Mouse (Mus musculus): ENCODE data around the gene Lmtk2.
A peak's percentile ranks its signal among the peaks of the same experiment; 100 is the strongest.

Gene Lmtk2

DNA sequence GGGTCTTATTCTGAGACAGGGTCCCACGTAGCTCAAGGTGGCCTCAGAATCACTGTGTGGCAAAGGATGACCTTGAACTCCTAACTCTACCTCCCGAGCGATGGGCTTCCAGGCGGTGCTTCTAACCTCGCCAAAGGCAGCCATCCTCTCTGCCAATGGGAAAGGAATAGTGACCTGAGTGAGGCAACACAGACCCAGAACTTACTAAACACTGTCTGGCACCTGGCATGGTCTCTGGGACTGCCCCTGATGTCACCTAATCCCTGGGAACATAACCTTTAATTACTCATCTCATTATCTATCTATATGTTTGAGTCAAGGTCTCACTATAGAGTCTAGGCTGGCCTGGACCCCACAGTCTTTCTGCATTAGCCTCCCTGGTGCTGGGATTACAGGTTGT, 119.7 kb downstream of the Lmtk2 start:
- no peak for DNase-seq

DNA sequence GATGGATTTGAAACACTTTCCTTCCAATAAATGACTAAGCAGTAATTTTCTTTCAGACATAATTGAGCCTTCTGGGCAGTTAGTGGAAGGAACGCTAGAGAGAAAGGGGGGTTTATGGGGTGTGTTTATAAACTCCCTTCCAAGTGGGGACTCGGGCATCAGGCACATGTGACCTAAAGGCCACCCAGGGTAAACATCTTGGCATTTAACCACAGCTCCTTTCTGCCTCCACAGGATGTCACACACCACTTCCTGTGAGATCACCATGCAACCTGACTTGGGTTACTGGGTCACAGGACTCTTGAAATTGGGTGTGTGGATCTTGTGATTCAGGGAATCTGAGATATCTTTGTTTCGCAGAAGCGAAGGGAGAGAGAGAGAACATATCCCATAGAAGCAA, 121.1 kb downstream of the Lmtk2 start:
- DNase-seq = peak; percentile 44 to 60

DNA sequence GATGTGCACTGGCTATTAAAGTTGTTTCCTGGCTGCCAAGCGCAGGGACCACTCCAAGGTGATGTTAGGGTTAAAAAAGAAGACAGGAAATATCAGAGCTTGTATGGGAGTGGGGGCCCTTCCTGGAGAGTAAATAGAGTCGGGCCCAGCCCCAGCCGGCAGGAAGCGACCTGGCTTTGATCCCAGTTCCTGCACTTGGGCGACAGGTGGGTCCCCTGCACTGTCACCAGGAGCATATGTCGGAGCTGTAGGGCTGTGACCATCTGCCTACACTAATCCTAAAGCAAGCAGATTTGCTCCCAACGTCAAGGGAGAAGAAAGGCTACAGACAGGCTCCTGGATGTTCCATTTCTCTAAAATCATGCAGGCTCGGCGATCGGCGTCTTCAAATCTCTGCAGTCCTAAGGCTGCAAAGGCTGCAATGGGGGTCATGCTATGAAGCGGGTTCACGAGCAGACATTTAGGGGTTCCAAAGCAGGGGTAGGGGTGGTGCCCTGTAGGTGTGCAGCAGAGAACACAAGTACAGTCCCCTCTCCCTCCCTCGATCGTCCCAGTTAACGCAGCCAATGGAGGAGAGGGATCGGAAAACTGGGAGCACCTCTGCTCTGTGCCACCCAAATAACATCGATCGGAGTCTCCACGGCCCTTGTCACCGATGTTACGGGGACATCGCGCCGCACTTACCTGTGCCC, 122.7 kb downstream of the Lmtk2 start:
- DNase-seq = peak; percentile 55 to 71

DNA sequence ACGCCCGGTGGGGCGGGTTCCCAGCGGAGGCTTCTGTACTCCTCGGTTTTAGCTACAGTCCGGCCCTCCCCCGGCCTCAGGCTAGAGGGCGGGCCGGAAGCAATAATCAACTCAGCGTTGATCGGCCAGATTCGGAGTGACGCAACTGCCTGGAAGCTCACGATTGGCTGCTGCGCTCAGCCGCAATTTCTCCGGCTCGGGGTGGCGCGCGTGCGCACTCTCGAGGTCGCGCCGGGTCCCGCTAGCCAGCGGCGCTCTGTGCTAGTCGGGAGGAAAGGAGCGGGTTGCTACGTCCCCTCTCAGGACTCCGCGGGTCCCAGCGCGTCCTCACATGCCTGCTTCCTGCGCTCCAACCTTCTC, 123.2 kb downstream of the Lmtk2 start, which contains the start of gene Tecpr1:
TSS of gene Tecpr1 (minus strand) at position 113 of the 360 bp plus-strand sequence.
- peak; percentile 93 to 96 for DNase-seq

DNA sequence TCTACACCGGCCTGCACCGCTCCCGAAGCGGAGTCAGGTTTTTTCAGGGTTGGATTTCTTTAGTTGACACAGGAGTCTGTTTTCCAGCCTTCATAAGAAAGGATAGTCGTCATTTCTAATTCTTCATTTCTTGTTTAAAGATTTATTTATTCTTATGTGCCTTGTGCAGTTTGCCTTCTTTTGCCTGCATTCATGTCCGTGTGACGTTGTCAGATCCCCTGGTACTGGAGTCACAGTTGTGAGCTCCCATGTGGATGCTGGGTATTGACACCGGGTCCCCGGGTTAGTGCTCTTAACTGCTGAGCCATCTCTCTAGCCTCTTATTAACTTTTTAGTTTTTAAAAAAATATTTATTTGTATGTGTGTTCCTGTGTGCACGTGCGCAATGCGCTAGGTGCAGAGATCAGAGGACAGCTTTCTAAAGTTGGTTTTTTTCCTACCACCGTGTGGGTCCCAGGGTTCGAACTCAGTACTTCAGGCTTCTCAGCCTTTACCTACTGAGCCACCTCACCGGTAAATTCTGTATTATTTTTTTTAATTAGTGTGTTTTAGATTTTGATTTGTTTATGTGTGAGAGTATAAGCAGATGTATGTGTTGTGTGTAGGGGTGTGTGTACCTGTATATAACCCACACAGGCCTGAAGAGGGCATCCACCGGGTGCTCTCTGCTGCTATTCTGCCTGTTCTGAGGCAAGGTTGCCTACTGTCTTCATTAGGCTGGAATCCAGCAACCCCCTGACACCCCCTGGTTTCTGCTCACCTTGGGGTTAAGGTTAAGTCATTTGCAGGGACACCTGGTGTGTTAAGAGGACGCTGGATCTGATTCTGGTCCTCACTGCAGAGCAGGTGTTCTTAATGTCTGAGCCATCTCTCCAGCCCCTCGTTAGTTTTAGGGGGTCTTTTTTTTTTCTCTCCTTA, 123.9 kb downstream of the Lmtk2 start:
- no peak for DNase-seq

DNA sequence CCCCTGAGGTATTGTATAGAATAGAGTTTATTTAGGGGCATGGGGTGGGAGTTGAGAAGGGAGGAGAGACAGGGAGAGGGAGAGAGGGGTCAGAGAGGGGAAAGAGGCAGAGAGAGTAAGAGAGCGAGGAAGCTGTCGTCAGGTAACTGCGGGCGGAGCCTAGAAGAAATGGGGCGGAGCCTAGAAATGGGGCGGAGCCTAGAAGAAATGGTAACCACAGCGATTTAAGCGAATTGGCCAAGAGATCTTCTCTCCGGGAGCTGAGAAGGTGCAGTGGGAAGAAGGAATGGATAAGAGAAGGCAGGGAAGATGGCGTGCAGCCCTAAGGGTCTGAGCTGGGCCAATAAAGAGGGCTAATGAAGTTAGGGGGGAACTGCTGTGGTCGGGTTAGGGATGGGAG, 126.0 kb downstream of the Lmtk2 start:
- no peak for DNase-seq

DNA sequence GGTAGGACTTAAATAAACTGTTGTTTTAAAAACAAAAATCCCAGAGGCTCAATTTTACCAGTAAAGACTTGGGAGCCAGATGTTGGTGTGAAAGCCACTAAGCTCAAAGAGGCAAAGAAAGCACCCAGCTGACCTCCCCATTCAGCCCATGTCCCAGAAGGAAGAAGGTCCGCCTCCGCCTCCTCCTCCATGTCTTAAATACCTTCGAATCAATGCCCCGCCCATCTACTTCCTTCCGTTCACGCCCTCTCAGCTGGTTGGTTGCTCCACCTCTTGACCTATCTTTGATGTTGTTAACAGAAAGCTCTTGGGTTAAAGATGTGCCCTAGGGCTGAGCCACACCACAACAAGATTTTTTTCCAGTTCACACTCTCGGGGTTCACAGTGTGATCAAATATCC, 130.0 kb downstream of the Lmtk2 start:
- no peak for DNase-seq

DNA sequence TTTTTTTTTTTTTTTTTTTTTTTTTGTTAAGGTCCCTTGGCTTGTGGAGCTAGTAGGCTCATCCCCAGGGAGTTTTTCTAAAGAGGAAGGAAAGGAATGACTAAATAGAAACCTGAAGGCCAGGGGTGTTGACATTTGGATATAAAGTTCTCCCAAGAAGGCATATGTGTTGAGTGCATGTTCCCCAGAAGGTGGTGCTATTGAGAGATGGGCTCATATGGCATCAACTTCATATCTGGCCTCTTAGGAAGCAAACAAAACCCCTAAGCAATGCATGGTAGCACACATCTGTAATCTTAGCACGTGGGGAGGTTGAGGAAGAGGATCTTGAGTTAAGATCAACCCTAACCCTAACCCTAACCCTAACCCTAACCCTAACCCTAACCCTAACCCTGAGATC, 131.2 kb downstream of the Lmtk2 start:
- DNase-seq = no peak

DNA sequence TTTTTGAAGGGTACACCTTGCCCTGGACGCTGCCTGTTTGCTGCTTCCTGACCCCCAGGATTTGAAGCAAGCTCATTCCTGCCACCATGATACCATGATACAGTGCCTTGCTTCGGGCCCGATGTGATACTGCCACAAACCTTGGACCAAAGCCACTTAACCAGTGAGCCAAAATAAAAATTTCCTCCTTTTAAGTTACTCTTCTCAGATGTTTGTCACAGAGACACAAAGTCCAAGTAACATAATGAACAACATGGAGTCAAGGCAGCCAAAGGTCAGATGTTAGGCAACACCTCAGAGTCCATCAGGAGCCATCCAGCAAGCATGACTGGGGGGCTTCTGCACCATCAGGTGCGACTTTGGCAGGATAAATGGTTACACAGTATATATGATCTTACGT, 132.3 kb downstream of the Lmtk2 start:
- DNase-seq = no peak

DNA sequence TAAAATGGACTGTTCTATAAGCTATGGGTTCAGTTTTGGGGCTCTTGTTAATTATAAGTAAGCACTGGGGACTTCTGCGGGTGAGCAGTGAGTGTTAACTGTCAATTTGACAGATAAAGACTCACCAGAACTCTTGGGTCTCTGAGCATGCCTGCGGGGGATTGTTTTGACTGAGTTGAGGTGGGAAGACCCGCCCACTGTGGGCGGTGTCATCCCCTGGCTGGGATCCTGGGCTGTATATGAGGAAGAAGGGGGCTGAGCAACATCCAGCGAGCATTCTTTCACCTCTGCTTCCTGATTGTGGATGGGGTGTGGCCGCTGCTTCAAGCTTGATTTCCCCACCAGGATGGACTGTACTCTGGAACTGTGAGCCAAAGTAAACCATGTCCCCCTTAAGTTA, 134.0 kb downstream of the Lmtk2 start:
- no peak for DNase-seq

DNA sequence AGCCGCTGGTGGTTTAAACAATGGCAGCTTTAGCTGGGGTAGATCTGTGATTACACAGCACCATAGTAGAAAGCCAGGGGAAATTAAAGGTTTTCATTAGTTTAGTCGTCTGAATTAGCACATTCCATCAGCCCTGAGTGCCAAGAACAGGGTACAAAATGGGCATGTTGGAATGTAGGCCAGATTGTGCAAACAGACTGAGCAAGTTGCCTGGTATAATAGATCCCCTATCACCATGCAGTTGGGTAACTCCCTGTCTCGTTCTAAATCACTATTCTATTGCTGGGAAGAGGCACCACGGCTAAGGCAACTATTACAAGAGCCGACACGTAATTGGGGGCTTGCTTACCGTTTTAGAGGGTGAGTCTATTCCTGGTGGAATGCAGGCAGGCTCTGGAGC, 134.5 kb downstream of the Lmtk2 start:
- DNase-seq = no peak

All from thymus, postnatal 36 days (tissue).